Comparison of ENCODE assay signal across 8 mouse cellular contexts in the genomic region with DNA sequence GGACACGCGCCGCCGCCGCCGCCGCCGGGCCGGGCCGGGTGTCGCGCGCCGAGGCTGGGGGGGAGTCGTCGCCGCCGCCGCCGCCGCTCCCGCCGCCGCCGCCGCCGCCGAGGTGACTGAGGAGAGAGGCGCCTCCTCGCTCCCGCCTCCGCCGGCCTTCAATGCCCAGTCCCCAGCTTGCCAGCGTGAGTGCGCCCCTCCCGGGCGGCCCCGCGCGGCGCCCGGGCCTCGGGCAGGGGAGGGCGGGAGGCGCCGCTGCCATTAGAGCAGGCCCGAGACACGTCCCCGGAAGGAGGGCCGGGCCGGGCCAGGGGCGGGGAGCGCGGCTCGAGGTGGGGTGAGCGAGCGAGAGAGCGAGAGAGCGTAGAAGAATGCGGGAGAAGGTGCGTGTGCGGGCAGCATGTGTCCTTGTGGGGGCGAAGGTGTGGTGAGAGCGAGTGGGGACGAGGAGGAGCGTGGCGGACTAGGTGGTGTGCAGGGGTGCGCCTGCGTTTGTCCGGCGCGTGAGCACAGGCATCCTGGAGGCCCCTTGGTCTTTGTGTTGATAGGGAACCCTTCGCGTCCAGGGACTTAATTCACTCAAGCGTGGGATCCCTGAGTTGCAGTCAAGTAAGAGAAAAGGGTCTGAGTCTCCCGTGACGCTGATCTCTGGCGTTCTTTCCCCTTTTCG. TPM values are rescaled to one million over a fixed set of nuclear protein-coding genes. Genes with fewer than 3 reads are reported as not detected.
DNase-seq lines count a peak whose midpoint lies in the region; ATAC-seq and TF ChIP-seq lines count a peak whose summit lies in the region.

No protein-coding gene starts in this region.

- DNase-seq in MEL (ENCODE audit: low read depth, low spot score) = peak; percentile 77
- peak; percentile 62 for DNase-seq in cerebellum, adult 9-10 months
- peak; percentile 79 for DNase-seq in hindbrain, embryonic 11.5 days (ENCODE audit: low spot score)
- peak; percentile 37 to 55 for DNase-seq in layer of hippocampus, postnatal 25 days (ENCODE audit: extremely low spot score in 1 of 2, low spot score in 1 of 2)
- DNase-seq in lung, postnatal 14 days = peak; percentile 80
- DNase-seq in ovary, postnatal 14 days (ENCODE audit: low spot score) = peak; percentile 68
- peak; percentile 67 to 70 for DNase-seq in thymus, postnatal 10 days (ENCODE audit: low spot score in 2 of 2)

- no peaks in the 10 kb centered on the region for H3K9me3 ChIP-seq in MEL (replicated peaks; ENCODE audit: insufficient read depth, low read length)
- no peaks in the 10 kb centered on the region for H3K9me3 ChIP-seq in hindbrain, embryonic 11.5 days (ENCODE audit: control insufficient read depth, low read length)

- no peak for TF ChIP-seq EP300 in MEL (IDR thresholded peaks at IDR 0.05; ENCODE audit: low read depth in 1 of 2, low read length in 2 of 2)

- TF ChIP-seq CTCF in MEL (IDR thresholded peaks at IDR 0.05 in 2 of 3, conservative IDR thresholded peaks at IDR 0.05 in 1 of 3; ENCODE audit: control insufficient read depth in 1 of 3, insufficient read depth in 1 of 3, low read depth in 2 of 3, low read length in 3 of 3, poor library complexity in 1 of 3, severe bottlenecking in 1 of 3) = peak in 1 of 3 experiments; percentile 11; a peak in 1 of 6 replicates

- peaks cover 2 to 47% of the 10 kb centered on the region in 2 experiments; a peak in 3 of 4 replicates for H3K36me3 ChIP-seq in MEL (ENCODE audit: control insufficient read depth in 1 of 2, insufficient read depth in 2 of 2, low read length in 2 of 2)
- H3K36me3 ChIP-seq in hindbrain, embryonic 11.5 days (ENCODE audit: control insufficient read depth, insufficient read depth, low read length) = no peaks in the 10 kb centered on the region

- peak overlapping the region; percentile 80 for H3K4me2 ChIP-seq in hindbrain, embryonic 11.5 days (replicated peaks; ENCODE audit: low read depth, low read length)

- peak overlapping the region; percentile 99 for H3K9ac ChIP-seq in MEL (ENCODE audit: control insufficient read depth, low read depth, low read length, poor library complexity, severe bottlenecking)
- H3K9ac ChIP-seq in hindbrain, embryonic 11.5 days (ENCODE audit: low read depth, low read length) = peak overlapping the region; percentile 94

- WGBS in hindbrain, embryonic 11.5 days = under 1% methylated on average over 50 of the region's 79 CpGs

- peak; percentile 69; the same call in 1 of the 2 replicates for ATAC-seq in frontal cortex, adult (ENCODE audit: low TSS enrichment)
- peak; percentile 78 for ATAC-seq in hindbrain, embryonic 11.5 days (ENCODE audit: low FRiP score)

- 0 out of 4 replicates have a peak, but pooled peaks of 1 of the 2 experiments have one; percentile 35 for TF ChIP-seq POLR2A in MEL (IDR thresholded peaks at IDR 0.05; ENCODE audit: control insufficient read depth in 1 of 2, insufficient read depth in 1 of 2, low read depth in 1 of 2, low read length in 2 of 2, poor library complexity in 1 of 2)

- H3K27ac ChIP-seq in MEL (ENCODE audit: control insufficient read depth, low read depth, low read length) = peak overlapping the region; percentile 90
- peak overlapping the region; percentile 90 for H3K27ac ChIP-seq in hindbrain, embryonic 11.5 days (ENCODE audit: low read depth, low read length)

- H3K4me1 ChIP-seq in MEL (ENCODE audit: control insufficient read depth in 1 of 2, insufficient read depth in 2 of 2, low read length in 2 of 2) = peaks cover 28 to 29% of the 10 kb centered on the region in 2 experiments
- H3K4me1 ChIP-seq in hindbrain, embryonic 11.5 days (replicated peaks; ENCODE audit: control insufficient read depth, insufficient read depth, low read length) = 0 out of 2 replicates have a peak, but pooled peaks cover 5% of the 10 kb centered on the region

- H3K4me3 ChIP-seq in MEL (ENCODE audit: control insufficient read depth in 1 of 2, insufficient read depth in 1 of 2, low read depth in 2 of 2, low read length in 2 of 2) = peak overlapping the region; percentile 91 to 96
- H3K4me3 ChIP-seq in hindbrain, embryonic 11.5 days (ENCODE audit: low read depth, low read length) = peak overlapping the region; percentile 77

- TF ChIP-seq RAD21 in MEL (IDR thresholded peaks at IDR 0.05; ENCODE audit: low read depth, low read length) = no peak

- H3K79me2 ChIP-seq in MEL (ENCODE audit: control insufficient read depth, insufficient read depth, low read length, poor library complexity) = peaks cover 53% of the 10 kb centered on the region

- H3K27me3 ChIP-seq in MEL (ENCODE audit: control insufficient read depth in 1 of 2, insufficient read depth in 2 of 2, low read length in 2 of 2) = no peaks in the 10 kb centered on the region
- no peaks in the 10 kb centered on the region for H3K27me3 ChIP-seq in hindbrain, embryonic 11.5 days (ENCODE audit: control insufficient read depth, insufficient read depth, low read length)

TF ChIP-seq in MEL, 35 proteins besides CTCF, POLR2A, EP300 and RAD21:
- TF ChIP-seq ZC3H11A (IDR thresholded peaks at IDR 0.05; ENCODE audit: low read depth, low read length) (no peak), ZMIZ1 (IDR thresholded peaks at IDR 0.05; ENCODE audit: low read depth, low read length) (peak; percentile 60; the same call in 1 of the 2 replicates), E2F4 (IDR thresholded peaks at IDR 0.05; ENCODE audit: borderline replicate concordance, low read depth, low read length) (no peak), TCF12 (IDR thresholded peaks at IDR 0.05; ENCODE audit: low read depth, low read length) (no peak), TBP (IDR thresholded peaks at IDR 0.05; ENCODE audit: low read depth, low read length) (0 out of 2 replicates have a peak, but pooled peaks have one; percentile 20), MXI1 (IDR thresholded peaks at IDR 0.05; ENCODE audit: low read depth, low read length) (no peak), NRF1 (IDR thresholded peaks at IDR 0.05; ENCODE audit: insufficient read depth, low read depth, low read length, poor library complexity, severe bottlenecking) (peak; percentile 50; the same call in 1 of the 2 replicates), SMC3 (IDR thresholded peaks at IDR 0.05; ENCODE audit: low read depth, low read length) (no peak), GATA1 (IDR thresholded peaks at IDR 0.05; ENCODE audit: low read depth, low read length) (no peak), JUND (IDR thresholded peaks at IDR 0.05; ENCODE audit: low read depth, low read length) (no peak), ZNF384 (IDR thresholded peaks at IDR 0.05; ENCODE audit: low read depth, low read length) (no peak), POLR2AphosphoS2 (IDR thresholded peaks at IDR 0.05; ENCODE audit: low read length) (no peak; the same call in 1 of the 2 replicates), ELF1 (IDR thresholded peaks at IDR 0.05; ENCODE audit: low read depth, low read length) (no peak), POLR2AphosphoS5 (IDR thresholded peaks at IDR 0.05; ENCODE audit: borderline replicate concordance, low read depth, low read length) (no peak), RCOR1 (IDR thresholded peaks at IDR 0.05; ENCODE audit: low read depth, low read length) (no peak), MYC (IDR thresholded peaks at IDR 0.05; ENCODE audit: low read depth, low read length) (no peak), GABPA (IDR thresholded peaks at IDR 0.05; ENCODE audit: low read depth, low read length) (no peak), KAT2A (conservative IDR thresholded peaks at IDR 0.05; ENCODE audit: low read depth, low read length) (no peak), UBTF (IDR thresholded peaks at IDR 0.05; ENCODE audit: borderline replicate concordance, insufficient read depth, low read depth, low read length) (no peak), SIN3A (IDR thresholded peaks at IDR 0.05; ENCODE audit: low read length) (no peak), MAX (IDR thresholded peaks at IDR 0.05; ENCODE audit: low read length) (no peak; the same call in 1 of the 2 replicates), ZKSCAN1 (IDR thresholded peaks at IDR 0.05; ENCODE audit: low read depth, low read length) (no peak), NELFE (IDR thresholded peaks at IDR 0.05; ENCODE audit: low read depth, low read length) (0 out of 2 replicates have a peak, but pooled peaks have one; percentile 47), MAZ (IDR thresholded peaks at IDR 0.05; ENCODE audit: low read depth, low read length) (peak; percentile 27; the same call in 1 of the 2 replicates)

RNA-seq across cellular contexts. Expression of a gene that starts 9.5 kb away (rescaled TPM):
- total RNA-seq in MEL (2012; rRNA removed) = 119 and 124 TPM in 2 replicates
- polyA plus RNA-seq in MEL (2012; ENCODE audit: insufficient read depth in 1 of 2, insufficient read length in 2 of 2, low read depth in 1 of 2, low replicate concordance in 2 of 2, missing spikeins in 1 of 2) = 100 to 1,000 TPM; 118 to 619 TPM
- polyA plus RNA-seq in hindbrain, embryonic 11.5 days (2014; fragmentation: Nextera tagmentation; extraction: Ambion mirVana) = 307 and 318 TPM in 2 replicates
- 100 to 1,000 TPM; 132 to 145 TPM for total RNA-seq in layer of hippocampus, postnatal 25 days (2021)

Comparison
In these comparisons a context has a peak if more than half of its experiments do, and no peak if none do; other contexts are left out.
1. Peak in every context shown above with its lines: DNase-seq, ATAC-seq, H3K4me3 ChIP-seq and H3K27ac ChIP-seq.